Mouse (Mus musculus) telencephalon, adult 2 months (tissue): ENCODE results near the gene Scd3.

Experiments used
- DNase-seq: peaks from one replicate; pipeline ENCODE4 v3.0.0-alpha.2; 2011; ENCODE audit warnings: low read depth, low spot score

Scd3 gene

GRCm38 (mm10) chr19:44203015-44203564 lies at the start of gene Scd3:
Scd3 (plus strand) TSS chr19:44203269.
- no peak for DNase-seq

DNA sequence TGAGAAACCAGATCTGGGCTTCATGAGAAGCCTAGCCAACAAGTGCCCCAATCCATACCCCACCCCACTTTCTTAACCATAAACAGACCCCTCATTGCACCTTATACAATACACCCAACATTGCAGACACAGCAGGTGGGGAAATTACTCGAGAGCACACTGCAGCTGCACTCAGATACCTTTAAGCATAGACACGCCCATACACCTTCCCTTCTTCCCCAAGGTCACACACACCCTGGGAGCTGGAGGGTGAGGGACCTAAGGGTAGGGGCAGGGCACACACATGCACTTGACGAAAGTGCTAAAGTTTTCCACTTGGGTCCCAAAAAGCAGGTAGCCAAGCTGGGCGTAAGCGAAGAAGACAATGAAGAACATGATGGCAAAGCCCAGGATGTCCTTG lies 49.3 kb upstream of the Scd3 start:
- no peak for DNase-seq

DNA sequence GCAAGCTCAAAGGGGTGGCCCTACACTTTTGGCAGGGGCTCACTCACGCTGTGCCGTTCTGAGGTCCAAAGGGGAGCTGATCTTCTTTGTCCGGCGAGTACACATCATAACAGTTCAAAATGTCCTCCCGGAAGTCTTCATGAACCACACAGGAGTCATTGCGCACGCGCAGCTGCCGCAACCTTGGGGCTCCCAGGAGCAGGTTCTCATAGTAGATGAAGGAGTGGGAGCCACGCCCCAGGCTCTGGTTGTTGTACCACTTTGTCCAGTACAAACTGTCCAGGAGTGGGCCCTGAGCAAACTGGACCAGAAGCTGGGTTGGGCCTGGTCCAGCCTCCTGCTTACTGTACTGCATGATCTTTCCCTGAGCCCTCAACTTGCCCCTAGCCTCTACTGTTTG lies 46.1 kb upstream of the Scd3 start:
- no peak for DNase-seq

DNA sequence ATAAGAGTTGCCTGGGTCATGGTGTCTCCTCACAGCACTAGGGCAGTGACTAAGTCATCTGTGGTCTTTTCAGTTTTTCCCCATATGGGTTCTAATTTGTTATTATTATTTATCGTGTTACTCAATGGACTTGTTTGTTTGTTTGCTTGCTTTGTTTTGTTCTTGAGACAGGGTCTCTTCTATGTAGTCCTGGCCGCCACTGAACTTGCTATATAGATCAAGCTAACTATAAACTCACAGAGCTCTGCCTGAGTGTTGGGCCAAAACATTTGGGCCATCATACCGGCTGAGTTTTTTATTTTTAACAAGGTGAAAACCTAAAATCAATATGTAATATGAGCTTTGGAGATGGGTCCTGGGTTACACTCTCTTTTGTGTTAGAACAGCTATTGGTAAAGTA lies 43.7 kb upstream of the Scd3 start:
- DNase-seq, result no peak

DNA sequence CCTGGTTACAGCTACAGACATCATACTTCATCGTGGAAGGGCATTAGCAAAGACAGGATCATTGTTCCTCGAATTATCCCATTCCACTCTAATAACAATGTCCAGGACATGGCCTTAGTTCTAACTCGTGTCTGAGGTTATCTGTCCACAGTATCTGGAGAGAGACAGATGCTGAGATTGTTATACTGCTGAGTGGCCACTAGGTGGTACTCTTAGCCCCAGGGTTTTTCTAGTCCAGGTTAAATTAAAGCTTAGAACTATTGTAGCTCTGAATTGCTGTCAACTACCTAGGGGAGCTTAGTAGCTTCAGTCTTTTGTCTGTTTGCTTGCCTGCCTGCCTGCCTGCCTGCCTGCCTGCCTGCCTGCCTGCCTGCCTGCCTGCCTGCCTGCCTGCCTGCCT lies 41.6 kb upstream of the Scd3 start:
- DNase-seq, result peak; percentile 8

GRCm38 (mm10) chr19:44174835-44175234 lies 28.2 kb upstream of the Scd3 start:
- DNase-seq, result no peak

- no peak for DNase-seq
Observed at GRCm38 (mm10) chr19:44176741-44177140, 26.3 kb upstream of the Scd3 start.

GRCm38 (mm10) chr19:44180502-44180901 lies 22.6 kb upstream of the Scd3 start:
- DNase-seq, result no peak

DNA sequence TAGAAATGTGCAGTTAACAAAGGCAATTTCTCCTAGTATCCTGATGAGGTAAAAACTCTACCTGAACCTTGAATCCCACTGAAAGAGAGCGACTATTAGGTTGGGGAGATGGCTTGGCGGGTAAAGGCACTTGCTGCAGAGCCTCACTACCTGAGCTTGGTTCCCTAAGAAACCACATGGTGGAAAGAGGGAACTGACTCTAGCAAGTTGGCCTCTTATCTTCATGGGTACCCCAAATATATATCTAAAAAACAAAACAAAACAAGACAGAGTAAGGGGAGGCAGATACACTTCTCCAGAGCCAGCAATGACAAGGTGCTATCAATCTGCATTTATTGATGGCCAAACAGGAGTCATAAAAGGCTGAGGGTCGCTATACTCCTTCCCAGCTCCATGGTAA lies 19.1 kb upstream of the Scd3 start:
- no peak for DNase-seq

- DNase-seq, result no peak
Observed at GRCm38 (mm10) chr19:44189056-44189455, 14.0 kb upstream of the Scd3 start.

DNA sequence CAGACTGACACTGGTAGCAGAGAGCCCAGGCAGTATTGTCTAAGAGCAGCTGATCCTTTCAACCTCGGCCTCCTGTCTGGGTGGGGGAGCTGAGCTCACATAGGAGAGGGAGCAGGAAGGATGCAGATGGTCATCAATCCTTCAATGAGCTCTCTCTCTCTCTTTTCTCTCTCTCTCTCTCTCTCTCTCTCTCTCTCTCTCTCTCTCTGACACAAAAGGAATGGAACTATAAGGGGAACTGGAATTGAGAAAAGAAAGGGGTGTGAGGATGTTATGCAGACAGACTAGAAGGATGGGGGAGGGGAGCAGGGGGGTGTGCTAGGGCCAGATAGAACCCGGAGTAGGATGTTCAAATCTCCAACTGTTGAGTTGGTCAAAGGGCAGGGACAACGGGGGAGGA lies 10.7 kb upstream of the Scd3 start, which contains the start of gene Pkd2l1:
TSS of gene Pkd2l1 (minus strand) at position 101 of the 400 bp plus-strand sequence.
- no peak for DNase-seq

DNA sequence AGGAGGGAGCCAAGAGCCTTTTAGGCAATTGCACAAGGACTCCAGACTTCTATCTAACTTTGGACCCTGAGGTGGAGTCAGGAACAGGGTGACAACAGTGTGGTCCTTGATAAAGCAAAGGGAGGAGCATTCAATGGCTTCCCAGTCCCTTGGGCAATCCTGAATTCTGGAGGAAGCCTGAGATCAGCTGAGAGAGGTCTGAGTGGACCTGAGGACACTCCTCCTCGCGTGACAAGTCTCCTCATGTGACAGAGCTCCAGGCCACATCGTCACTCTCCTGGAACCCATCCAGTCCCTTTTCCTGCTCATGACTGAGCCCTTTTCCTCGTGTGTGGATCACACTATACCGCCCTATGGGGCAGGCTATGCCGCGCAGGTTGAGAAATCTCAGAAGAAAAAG lies 9.2 kb upstream of the Scd3 start:
- no peak for DNase-seq

DNA sequence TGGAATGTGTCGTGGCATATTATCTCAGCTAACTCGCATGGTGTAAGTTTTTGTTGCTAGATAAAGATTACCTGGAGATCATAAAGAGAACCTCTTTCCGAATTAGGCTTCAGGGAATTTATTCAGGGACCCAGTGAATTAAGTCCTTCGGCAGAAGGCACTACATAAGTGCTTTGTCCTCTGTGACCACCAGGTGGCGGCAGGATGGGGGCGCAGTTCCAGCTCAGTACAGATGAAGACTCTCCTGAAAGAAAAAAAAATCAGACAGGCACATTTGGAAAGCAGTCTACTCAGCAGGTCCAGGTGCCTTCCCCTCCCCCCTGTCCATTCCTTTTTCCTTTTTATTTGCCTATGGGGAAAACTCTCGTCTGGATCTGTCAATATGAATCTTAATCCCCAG lies 7.9 kb upstream of the Scd3 start:
- peak; percentile 33 for DNase-seq

- DNase-seq, result no peak
Observed at GRCm38 (mm10) chr19:44197053-44197852, 5.8 kb upstream of the Scd3 start.

GRCm38 (mm10) chr19:44198494-44198893 lies 4.6 kb upstream of the Scd3 start:
- DNase-seq, result no peak

DNA sequence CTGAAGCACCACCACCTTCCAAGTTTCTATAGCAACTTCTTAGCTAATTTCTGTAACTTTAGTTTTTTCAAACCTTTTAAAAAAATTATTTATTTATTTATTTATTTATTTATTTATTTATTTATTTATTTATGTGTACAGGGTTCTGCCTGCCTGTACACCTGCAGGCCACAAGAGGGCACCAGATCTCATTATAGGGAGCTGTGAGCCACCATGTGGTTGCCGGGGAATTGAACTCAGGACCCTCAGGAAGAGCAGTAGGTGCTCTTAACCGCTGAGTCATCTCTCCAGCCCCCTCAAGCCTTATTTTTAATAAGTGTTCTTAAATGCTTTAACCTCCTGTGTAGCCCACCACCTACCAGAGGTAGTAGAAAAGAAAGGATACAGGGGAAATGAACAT lies 4.1 kb upstream of the Scd3 start:
- DNase-seq, result no peak

GRCm38 (mm10) chr19:44207079-44207478 lies 4.0 kb downstream of the Scd3 start:
- DNase-seq, result no peak

DNA sequence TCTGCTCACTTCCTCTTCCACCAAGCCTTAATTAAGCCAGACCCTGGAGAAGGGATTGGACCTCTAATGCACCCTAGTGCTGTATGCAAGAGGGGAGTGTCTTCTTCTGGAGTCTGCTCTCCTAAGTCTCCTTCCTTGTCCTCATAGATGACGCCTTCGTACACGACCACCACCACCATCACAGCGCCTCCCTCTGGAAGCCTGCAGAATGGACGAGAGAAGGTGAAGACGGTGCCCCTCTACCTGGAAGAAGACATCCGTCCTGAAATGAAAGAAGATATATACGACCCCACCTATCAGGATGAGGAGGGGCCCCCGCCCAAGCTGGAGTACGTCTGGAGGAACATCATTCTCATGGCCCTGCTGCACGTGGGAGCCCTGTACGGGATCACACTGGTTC lies 12.2 kb downstream of the Scd3 start:
- DNase-seq, result no peak

GRCm38 (mm10) chr19:44217958-44218525 lies 15.0 kb downstream of the Scd3 start:
- DNase-seq, result no peak

- no peak for DNase-seq
Observed at GRCm38 (mm10) chr19:44225728-44226127, 22.7 kb downstream of the Scd3 start.

DNA sequence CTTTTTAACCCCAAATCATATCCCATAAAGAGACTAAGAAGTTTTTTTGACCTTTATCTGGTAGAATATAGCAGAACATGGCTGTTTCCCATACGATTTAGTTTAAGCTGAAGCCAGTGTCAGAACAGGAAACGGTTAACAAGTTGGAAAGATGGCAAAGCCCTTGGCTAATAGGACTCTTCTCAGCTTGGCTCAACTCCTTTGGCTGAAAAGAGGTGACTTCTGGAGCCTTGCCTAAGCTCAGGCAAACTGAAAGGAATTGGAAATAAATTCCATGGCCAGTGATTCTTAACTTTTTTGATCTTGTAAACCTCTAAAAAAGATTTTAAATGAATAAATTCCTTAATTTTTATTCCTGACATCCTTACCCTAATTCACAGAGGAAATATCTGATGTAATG lies 26.7 kb downstream of the Scd3 start:
- DNase-seq, result no peak

DNA sequence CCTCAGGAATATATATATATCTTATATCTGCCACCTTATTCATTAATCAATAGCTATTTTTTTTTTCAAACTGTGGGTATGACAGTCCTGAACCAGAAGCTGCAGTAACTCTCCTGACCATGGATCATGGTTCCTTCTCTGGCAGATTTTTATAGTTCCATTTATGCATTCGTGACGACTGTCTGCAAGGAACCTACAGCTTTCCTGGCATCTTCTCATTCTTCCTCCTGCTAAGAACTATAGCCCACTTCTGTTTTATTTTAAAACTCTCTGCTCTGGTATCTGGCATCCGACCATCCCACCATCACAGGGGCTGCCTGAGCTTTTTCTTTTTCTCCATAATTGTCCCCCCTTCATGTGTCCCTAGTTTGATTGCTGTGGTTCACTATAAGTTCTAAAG lies 27.1 kb downstream of the Scd3 start:
- no peak for DNase-seq

GRCm38 (mm10) chr19:44231608-44232151 lies 28.6 kb downstream of the Scd3 start:
- no peak for DNase-seq
